Mouse (Mus musculus) liver, embryonic 16.5 days (tissue): ENCODE measurements around the gene Gm8369. TPM values are rescaled to one million over a fixed set of nuclear protein-coding genes. Genes with fewer than 3 reads are reported as not detected.
"Not testable (repeated sequence)": the region's sequence is repeated elsewhere in the genome, so short reads cannot be mapped to it uniquely, and the experiment has no call there.

ENCODE experiments used
- ATAC-seq: fragments of 200-750 bp; cut with Nextera tagmentation; 2 replicates; pipeline ENCODE4 v1.8.0; 2017; ENCODE audit warnings: low read depth, mild to moderate bottlenecking, moderate number of reproducible peaks, moderate library complexity
- H3K27ac ChIP-seq: fragments of 300-500 bp; sonication (generic); 2 replicates; pipeline ENCODE4 v1.5.1; 2014; ENCODE audit warnings: mild to moderate bottlenecking, low read length
- H3K27me3 ChIP-seq: fragments of 300-500 bp; sonication (generic); 2 replicates; pipeline ENCODE4 v1.6.1; 2014; ENCODE audit warnings: low read depth, low read length, mixed read lengths; ENCODE audit not compliant: control insufficient read depth, insufficient read depth
- H3K36me3 ChIP-seq: fragments of 300-500 bp; sonication (generic); 2 replicates; pipeline ENCODE4 v1.6.1; 2014; ENCODE audit warnings: mild to moderate bottlenecking; ENCODE audit not compliant: control insufficient read depth, insufficient read depth
- H3K4me1 ChIP-seq: fragments of 300-500 bp; sonication (generic); 2 replicates; pipeline ENCODE4 v1.6.1; 2014; ENCODE audit warnings: low read depth, low read length, mixed read lengths; ENCODE audit not compliant: control insufficient read depth
- H3K4me2 ChIP-seq: fragments of 300-500 bp; sonication (generic); 2 replicates; pipeline ENCODE4 v1.6.1; 2014; ENCODE audit warnings: low read depth, low read length, mixed read lengths
- H3K4me3 ChIP-seq: fragments of 300-500 bp; sonication (generic); 2 replicates; pipeline ENCODE4 v1.5.1; 2014; ENCODE audit warnings: low read depth, mild to moderate bottlenecking, low read length
- H3K9ac ChIP-seq: fragments of 300-500 bp; sonication (generic); 2 replicates; pipeline ENCODE4 v1.6.1; 2014; ENCODE audit warnings: low read depth, low read length
- H3K9me3 ChIP-seq: fragments of 300-500 bp; sonication (generic); replicated peaks from 2 replicates; pipeline ENCODE4 v1.6.1; 2016; ENCODE audit warnings: low read length; ENCODE audit not compliant: control insufficient read depth
- WGBS: fragments of 180-500 bp; shearing (Covaris S2); extraction: QIAGEN DNeasy Blood & Tissue Kit; methylation state at CpG from one replicate; pipeline ENCODE4 v1.1.7; 2014; ENCODE audit not compliant: insufficient replicate concordance; 5-methylcytosine and 5-hydroxymethylcytosine counted together
- polyA plus RNA-seq: library from polyadenylated mRNA; unstranded; fragments of >200 nt; fragmentation: Nextera tagmentation; extraction: Ambion mirVana; gene quantifications from 2 replicates; pipeline ENCODE4 v1.2.1, GENCODE M21; 2015

Gene Gm8369
- polyA plus RNA-seq: 0.40 and 0.47 TPM in 2 replicates

DNA sequence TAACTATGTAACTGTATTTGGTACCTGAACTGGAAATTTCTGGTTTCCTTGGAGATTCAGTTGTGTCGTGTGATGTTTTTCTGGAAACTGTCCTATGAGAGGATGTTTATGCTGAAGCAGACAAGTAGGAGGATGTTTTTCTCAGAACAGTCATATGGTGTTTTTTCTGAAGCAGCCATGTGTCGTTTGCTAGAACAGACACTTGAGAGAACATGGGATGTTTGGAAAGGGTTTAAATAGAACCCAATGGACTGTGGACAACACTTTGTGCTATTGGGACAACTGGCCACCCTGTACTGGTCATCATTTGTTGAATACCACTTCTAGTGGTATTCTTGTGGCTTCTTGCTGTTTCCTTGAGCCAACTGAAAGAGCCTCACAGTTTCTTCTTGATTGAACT lies at the start of gene Gm8369:
Gm8369 (plus strand) TSS at position 193 of the 400 bp plus-strand sequence.
- no peaks in the 10 kb centered on the region for H3K27me3 ChIP-seq
- no peaks in the 10 kb centered on the region for H3K4me1 ChIP-seq
- H3K4me3 ChIP-seq: no peak within 1 kb of the TSS
- no peak for ATAC-seq
- no peak within 1 kb of the TSS for H3K4me2 ChIP-seq
- 39% methylated on average over 2 of the region's 2 CpGs for WGBS
- H3K36me3 ChIP-seq: no peaks in the 10 kb centered on the region
- no peak within 1 kb of the TSS; the same call in 1 of the 2 replicates for H3K27ac ChIP-seq
- H3K9me3 ChIP-seq: no peaks in the 10 kb centered on the region
- H3K9ac ChIP-seq: no peak within 1 kb of the TSS

DNA sequence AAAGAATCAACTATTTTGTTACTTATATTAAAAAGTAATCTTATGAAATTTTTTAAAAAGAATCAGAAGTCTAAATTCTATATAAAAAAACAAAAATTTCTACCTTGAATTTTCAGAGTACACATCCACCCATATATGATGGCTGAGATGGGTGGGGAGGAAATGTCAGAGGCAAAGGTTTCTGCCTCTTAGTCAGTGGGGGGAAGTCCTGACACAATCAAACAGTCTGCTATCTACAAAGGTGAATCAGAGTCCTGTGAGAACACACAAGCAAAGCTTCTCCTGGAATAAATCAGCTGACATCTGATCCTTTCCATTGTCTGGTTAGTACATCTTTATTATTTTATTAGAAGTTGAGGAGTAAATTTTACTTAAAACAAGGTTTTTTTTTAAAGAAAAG lies 42.4 kb upstream of the Gm8369 start, which contains the start of gene Ms4a4b:
Ms4a4b (plus strand) TSS at position 216 of the 400 bp plus-strand sequence.
- ATAC-seq: no peak
- Histone ChIP-seq H3K36me3 (no peaks in the 10 kb centered on the region), H3K4me3 (no peak within 1 kb of the TSS), H3K27ac (no peak within 1 kb of the TSS), H3K4me2 (no peak within 1 kb of the TSS), H3K9ac (no peak within 1 kb of the TSS), H3K9me3 (no peaks in the 10 kb centered on the region), H3K27me3 (no peaks in the 10 kb centered on the region), H3K4me1 (no peaks in the 10 kb centered on the region)

DNA sequence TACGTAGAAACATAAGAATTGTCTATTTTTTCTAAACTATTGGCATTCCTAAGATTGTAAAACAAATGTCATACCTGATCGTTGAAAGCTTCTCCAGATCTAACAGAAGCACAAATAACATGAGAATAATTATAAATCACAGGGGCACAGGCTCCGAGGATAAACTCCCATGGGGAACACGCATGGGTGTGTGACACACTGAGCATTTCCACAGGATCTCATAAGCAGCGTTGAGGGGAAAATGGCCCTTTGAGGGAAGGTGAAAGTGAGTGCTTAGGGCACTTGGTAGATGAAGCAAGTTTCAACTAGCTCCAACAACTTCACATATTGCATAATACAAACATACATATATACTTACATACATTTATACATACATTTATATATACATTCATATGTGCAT lies 41.8 kb upstream of the Gm8369 start:
- WGBS: 67% methylated on average over 5 of the region's 5 CpGs

DNA sequence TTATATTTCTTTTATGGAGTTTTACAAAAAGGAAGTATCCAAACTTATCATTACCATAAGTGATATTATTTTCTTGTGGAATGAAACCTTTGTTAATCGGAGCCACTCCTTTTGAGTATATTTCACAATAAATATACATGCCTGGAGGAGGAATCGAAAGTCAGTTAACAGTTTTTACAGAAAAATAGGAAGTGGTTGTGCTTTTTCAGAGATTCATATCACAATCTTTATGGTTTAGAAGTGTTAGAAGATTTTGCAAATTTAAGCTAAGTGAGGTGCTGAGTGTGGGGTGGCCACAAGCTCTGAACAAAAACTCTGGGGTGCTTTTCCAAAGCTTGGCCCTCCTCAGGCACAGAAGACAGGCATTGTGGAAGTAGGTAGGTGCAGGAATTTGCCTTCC lies 38.5 kb upstream of the Gm8369 start:
- Histone ChIP-seq H3K4me1 (no peaks in the 10 kb centered on the region), H3K9me3 (no peaks in the 10 kb centered on the region), H3K4me2 (no peak overlapping the region), H3K36me3 (no peaks in the 10 kb centered on the region), H3K4me3 (no peak overlapping the region), H3K9ac (no peak overlapping the region), H3K27ac (no peak overlapping the region), H3K27me3 (no peaks in the 10 kb centered on the region)
- WGBS: 36% methylated on average over 2 of the region's 2 CpGs
- ATAC-seq: no peak

More for the DNA sequence above, 41.8 kb upstream of the Gm8369 start:
- no peaks in the 10 kb centered on the region for H3K27me3 ChIP-seq
- H3K9me3 ChIP-seq: no peaks in the 10 kb centered on the region
- H3K4me3 ChIP-seq: no peak overlapping the region
- no peak overlapping the region for H3K9ac ChIP-seq
- H3K4me1 ChIP-seq: no peaks in the 10 kb centered on the region
- H3K36me3 ChIP-seq: no peaks in the 10 kb centered on the region
- no peak overlapping the region for H3K27ac ChIP-seq
- no peak overlapping the region for H3K4me2 ChIP-seq
- no peak for ATAC-seq

DNA sequence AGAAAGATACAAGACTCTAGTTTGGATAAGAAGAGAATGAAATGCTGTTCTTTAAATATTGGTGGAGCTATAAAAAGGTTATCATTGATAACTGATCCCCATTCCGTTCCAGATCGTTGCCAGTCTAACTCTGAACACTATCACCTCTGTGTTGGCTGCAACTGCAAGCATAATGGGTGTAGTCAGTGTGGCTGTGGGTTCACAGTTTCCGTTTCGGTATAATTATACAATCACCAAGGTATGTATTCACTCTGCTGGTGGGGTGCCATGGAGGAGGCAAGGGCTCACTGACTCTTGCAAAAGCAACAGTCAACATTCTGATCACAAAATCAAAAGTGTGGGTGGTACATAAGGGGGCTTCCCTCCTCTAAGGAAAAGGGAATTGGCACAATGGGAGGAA lies 26.7 kb upstream of the Gm8369 start:
- not testable (repeated sequence) for H3K9me3 ChIP-seq, H3K36me3 ChIP-seq, H3K4me3 ChIP-seq, H3K9ac ChIP-seq, H3K27me3 ChIP-seq, H3K4me1 ChIP-seq, H3K4me2 ChIP-seq, ATAC-seq, H3K27ac ChIP-seq
- WGBS: 58% methylated on average over 3 of the region's 4 CpGs

- not testable (repeated sequence) for H3K4me1 ChIP-seq, H3K4me2 ChIP-seq, H3K9ac ChIP-seq, H3K9me3 ChIP-seq, H3K4me3 ChIP-seq, ATAC-seq, H3K27ac ChIP-seq, H3K27me3 ChIP-seq, H3K36me3 ChIP-seq
- WGBS: 5% methylated on average over 1 of the region's 1 CpGs
Observed at GRCm38 (mm10) chr19:11464795-11465194, 20.9 kb upstream of the Gm8369 start.

DNA sequence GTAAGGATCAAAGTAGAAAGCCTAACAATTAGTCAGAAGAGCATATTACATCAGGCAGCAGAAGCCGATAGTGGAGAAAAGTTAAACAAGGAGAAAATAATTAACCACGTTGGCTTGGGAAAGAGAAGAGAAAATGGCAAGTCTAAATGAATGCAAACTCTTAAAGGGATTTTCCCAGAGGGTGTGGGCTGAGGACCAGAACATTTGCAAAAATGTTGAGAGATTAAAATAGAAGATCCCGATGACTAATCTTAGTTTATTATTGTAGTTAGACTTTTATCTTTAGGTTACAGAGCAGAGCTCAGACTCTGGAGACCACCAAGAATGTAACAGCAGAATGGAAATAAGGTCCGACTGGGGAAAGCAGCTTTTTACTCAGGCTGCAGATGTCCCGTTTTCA lies 19.3 kb upstream of the Gm8369 start:
- WGBS: 48% methylated on average over 5 of the region's 5 CpGs
- peak; percentile 11; the same call in 1 of the 2 replicates for ATAC-seq
- Histone ChIP-seq H3K27ac (no peak overlapping the region), H3K4me3 (no peak overlapping the region), H3K9ac (no peak overlapping the region), H3K27me3 (no peaks in the 10 kb centered on the region), H3K36me3 (no peaks in the 10 kb centered on the region), H3K4me2 (no peak overlapping the region), H3K9me3 (no peaks in the 10 kb centered on the region), H3K4me1 (no peaks in the 10 kb centered on the region)

GRCm38 (mm10) chr19:11468361-11468760 lies 17.4 kb upstream of the Gm8369 start:
- ATAC-seq: not testable (repeated sequence)

DNA sequence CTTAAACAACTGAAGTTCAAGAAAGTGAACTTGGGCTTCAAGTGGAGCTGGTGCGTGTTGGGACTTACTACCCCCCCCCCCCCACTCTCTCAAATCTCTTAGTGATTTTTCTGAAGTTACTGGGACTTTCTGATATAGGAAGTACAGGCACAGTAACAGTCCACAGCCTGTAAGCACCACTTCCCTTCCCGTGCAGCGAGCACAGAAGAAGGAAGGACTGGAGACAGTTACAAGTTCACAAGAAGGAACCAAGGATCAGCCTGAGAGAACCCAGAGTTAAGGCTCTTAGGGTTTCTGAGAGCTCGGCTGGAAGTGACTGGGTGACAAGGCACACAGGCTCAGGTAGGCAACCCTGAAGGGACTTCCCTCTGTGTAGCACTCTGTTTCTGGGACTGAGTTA lies 16.5 kb upstream of the Gm8369 start, which contains the start of gene Ms4a6c:
Ms4a6c (plus strand) TSS at position 152 of the 400 bp plus-strand sequence.
- 12% methylated on average over 4 of the region's 4 CpGs for WGBS
- not testable (repeated sequence) for H3K9me3 ChIP-seq, H3K27me3 ChIP-seq, H3K36me3 ChIP-seq, H3K4me1 ChIP-seq, H3K9ac ChIP-seq, H3K4me3 ChIP-seq, H3K27ac ChIP-seq, H3K4me2 ChIP-seq
- peak; percentile 11; the same call in 1 of the 2 replicates for ATAC-seq

More at GRCm38 (mm10) chr19:11468361-11468760, 17.4 kb upstream of the Gm8369 start:
- 27% methylated on average over 1 of the region's 1 CpGs for WGBS
- not testable (repeated sequence) for H3K9me3 ChIP-seq, H3K4me3 ChIP-seq, H3K4me2 ChIP-seq, H3K27me3 ChIP-seq, H3K9ac ChIP-seq, H3K4me1 ChIP-seq, H3K27ac ChIP-seq, H3K36me3 ChIP-seq
